Mouse (Mus musculus) mouse trophoblast stem cell (cell line): ENCODE data around the gene Dctn1.

ENCODE experiments used
- in situ Hi-C, 2 experiments: fragments of 300-500 bp; cut with MseI, MboI; formaldehyde crosslinking; loops; 2 replicates in 1 of 2; 3 replicates in 1 of 2; pipeline ENCODE4 v1.15.1; 2025

The Dctn1 gene

DNA sequence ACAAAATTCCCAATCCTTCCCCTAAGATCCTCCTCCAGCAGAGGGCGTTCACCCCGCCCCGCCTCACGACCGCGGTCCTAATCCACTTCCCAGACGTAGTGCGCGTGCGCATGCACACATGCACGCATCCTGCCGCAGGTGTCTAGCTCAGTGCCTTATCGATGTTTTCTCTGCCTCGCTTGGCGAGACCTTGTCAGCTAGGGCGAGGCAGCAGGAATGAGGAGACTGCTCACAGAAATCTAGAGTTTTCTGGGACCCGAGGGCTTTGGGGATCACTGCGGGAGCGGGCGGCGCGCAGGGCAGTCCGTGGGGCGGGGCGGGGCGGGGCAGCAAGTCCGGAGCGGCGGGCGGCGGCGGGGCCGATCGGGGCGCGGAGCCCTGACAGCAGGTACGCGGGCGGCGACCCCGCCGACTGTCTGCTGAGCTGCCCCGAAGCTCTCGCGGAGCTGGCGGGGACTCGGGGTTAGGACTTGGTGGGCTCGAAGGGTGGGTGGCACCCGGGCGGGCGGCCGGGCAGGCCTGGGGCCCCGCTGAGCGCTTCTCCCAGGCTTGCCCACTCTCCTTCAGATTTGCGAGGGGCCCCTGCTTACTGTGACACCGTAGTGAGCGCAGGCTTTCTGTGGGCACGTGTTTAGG lies at the start of gene Dctn1:
TSS of gene Dctn1 (plus strand) at position 314 of the 636 bp plus-strand sequence.
- in situ Hi-C loops: loop anchor here (5.0 to 10.0 kb wide), 2 partner anchors 102 to 171 kb away; no protein-coding TSS in a partner anchor

GRCm38 (mm10) chr6:83116373-83117164 lies 49.2 kb upstream of the Dctn1 start:
- in situ Hi-C loops: no loop called here

DNA sequence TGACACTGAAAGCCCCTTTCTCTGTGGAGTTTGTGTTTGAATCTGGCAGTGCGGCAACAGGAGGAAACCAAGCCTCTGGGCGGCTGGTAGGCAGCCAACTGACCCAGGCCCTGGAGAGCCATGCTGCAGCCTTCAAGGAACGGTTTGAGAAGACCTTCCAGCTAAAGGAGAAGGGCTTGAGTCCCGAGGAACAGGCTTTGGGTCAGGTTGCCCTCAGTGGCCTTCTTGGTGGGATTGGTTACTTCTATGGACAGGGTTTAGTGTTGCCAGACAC lies 48.6 kb upstream of the Dctn1 start:
- in situ Hi-C loops: no loop called here

- in situ Hi-C loops: no loop called here
Measured at GRCm38 (mm10) chr6:83117616-83118015, 48.1 kb upstream of the Dctn1 start.

DNA sequence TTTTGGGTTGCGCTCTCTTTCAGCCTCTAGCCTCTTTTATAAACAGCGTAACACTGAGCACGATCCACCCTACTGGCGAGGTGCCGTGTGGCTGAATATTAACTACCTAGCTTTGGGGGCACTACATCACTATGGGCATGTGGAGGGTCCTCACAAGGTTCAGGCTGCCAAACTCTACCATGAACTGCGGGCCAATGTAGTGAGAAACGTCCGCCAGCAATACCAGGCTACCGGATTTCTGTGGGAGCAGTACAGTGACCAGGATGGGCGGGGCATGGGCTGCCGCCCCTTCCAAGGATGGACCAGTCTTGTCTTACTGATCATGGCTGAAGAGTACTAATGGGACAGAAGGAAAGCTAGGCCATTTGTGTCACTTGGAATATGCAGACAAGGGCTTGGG lies 47.4 kb upstream of the Dctn1 start:
- in situ Hi-C loops: no loop called here

- in situ Hi-C loops: no loop called here
Measured at GRCm38 (mm10) chr6:83118825-83119733, 46.6 kb upstream of the Dctn1 start.

DNA sequence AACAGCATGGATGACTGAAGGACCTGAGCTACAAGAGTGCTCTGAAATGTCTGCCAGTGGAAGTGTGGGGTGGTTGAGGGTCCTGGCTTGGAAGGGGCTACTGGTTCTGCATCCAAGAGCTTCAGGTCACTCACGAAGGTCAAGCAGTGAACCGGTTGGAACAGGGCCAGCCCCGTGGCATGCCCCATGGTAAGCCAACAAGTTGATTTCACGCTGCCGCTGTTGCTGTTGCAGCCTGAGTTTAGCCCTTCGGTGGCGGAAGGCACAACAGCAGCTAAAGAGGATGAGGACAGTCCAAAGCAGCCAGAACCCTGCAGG lies 46.0 kb upstream of the Dctn1 start:
- in situ Hi-C loops: no loop called here

- in situ Hi-C loops: no loop called here
Measured at GRCm38 (mm10) chr6:83120930-83121862, 44.5 kb upstream of the Dctn1 start, which contains the start of gene Wbp1. Gene Wbp1 (minus strand): TSS chr6:83121559.

GRCm38 (mm10) chr6:83121863-83122710 lies 43.6 kb upstream of the Dctn1 start:
- in situ Hi-C loops: no loop called here

DNA sequence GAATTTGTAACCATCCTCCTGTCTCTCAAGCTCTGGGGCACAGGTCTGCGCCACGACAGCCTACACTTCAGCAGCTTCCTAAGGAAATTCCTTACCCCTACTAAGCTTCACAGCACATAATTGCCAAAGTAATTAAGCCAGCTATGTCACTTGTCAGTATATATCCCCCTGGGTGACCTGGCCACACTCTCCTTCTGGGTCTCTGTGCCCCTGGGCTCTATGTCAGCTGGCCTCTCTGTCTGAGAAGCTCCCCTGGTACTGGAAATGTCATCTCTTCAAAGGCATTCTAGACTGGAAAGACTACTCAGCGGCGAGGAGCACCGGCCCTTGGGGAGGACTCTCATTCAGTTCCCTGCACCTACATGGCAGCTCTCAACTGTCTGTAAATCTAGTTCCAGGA lies 42.8 kb upstream of the Dctn1 start:
- in situ Hi-C loops: no loop called here

GRCm38 (mm10) chr6:83124851-83125312 lies 40.8 kb upstream of the Dctn1 start:
- in situ Hi-C loops: no loop called here

DNA sequence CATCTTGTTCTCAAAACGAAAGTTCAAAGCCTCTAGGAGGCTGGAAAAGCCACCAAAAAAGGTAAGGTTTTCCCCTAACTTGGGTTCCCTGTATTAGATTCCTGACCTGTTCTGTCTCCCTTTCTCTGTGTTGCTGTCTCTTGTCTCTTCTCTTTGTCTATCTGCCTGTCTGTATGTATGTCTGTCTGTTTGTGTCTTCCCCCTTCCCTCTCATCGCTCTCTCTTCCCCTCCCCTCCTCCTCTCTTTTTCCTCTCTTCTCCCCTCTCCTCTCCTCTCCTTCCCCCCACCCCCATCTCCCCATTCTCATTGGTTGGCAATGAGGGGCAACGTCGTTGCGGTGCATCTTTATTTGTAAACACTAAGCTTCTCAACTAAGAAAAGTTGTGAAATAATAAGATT lies 40.4 kb upstream of the Dctn1 start, which contains the start of gene Ino80b:
TSS of gene Ino80b (minus strand) at position 101 of the 400 bp plus-strand sequence.
- in situ Hi-C loops: no loop called here

GRCm38 (mm10) chr6:83127419-83127818 lies 38.3 kb upstream of the Dctn1 start:
- in situ Hi-C loops: no loop called here

DNA sequence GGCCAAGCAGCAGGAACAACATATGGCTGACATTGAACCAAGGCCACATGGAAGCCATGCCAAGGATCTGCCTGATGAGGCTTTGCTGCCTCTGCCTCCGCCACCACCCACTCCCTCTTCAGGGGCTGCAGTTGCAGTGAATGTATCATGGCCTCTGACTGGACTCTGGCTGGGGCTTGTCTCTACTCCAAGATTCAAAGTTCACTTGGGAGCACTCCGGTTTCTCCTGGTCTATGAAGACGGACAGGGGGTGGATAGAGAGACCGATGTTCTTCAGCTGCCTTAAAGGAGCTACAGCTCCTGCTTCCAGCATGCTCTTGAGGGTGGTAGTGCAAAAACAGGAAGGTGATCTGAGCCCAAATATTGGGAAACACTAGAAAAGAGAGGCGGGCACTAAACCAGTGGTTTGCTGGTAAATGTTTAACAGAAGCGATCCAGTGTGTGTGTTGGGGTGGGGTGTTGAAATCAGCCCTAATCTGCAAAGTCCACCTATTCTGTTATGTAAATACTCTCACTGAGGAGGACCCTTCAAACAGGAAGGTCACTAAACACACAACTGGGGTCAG lies 34.2 kb upstream of the Dctn1 start:
- in situ Hi-C loops: no loop called here

GRCm38 (mm10) chr6:83132176-83132919 lies 33.4 kb upstream of the Dctn1 start:
- in situ Hi-C loops: no loop called here

DNA sequence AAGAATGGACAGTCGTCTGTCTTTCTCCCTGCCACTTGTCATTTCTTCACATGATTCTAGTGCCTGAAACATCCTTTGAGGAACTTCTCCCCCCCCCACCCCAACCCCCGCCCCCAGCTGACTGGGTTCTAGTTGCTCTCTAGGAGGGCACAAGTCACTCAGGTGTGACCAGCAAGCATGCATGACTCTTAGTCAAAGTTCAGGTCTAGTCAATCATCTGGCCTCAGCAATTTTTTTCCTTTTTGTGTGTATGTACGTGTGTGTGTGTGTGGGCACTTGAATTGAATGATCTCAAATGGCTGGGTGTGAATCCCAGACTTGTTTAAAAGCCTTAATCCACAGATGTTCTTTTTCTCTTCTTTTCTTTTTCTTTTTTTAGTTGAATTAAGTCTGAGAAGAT lies 31.5 kb upstream of the Dctn1 start:
- in situ Hi-C loops: no loop called here

DNA sequence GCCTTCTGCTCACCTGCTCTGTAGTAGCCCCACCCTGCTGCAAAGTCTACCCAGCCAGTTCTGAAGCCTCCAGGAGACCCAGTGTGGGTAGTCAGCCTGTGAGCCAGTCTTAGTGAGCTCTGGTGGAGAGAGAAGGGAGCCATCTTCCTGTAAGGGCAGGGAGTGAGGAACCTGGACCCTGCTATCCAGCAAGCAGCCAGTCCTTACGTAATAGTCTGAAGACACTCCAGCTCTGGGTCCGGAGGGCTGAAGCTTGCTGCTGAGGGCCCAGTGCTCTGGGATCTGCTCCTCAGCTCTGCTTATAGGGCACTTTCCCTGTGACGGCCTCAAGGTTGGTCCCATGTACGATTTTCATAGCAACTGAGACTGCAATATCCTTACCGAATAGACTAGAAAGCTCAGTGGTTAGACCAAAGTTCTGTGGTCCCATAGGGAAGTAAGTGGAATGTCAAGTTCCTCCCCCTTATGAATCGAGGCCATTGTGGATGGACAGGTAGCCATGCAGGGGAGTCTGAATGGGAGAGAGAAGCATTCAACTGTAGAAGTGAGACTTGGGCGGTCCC lies 30.7 kb upstream of the Dctn1 start, which contains the start of gene Rtkn:
TSS of gene Rtkn (plus strand) at position 513 of the 563 bp plus-strand sequence.
- in situ Hi-C loops: no loop called here

DNA sequence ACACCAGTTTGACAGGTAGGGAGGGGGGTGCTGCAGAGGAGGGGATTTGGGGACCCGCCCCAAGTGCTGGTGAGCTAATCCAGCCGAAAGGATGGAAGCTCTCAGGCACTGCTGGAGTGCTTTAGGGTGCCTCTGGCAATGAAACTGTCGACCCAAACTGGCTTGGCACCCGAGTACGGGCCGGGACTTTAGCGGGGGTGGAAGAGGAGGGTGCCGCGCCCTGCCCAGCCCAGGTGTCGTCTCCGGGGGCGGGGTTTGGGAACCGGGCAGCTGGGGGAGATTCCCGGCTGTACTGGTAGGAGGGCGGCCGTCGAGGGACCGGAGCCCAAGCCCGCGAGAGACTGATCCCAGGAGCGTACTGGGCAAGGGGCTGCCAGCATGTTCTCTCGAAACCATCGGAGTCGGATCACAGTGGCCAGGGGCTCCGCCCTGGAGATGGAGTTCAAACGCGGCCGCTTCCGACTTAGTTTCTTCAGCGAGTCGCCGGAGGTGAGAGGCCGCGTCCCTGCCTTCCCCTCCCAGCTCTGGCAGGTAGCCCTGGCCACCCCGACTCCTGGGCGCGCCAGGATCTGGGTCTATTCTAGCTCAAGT lies 30.1 kb upstream of the Dctn1 start:
- in situ Hi-C loops: no loop called here
